Mouse (Mus musculus) left cerebral cortex, adult 9 months (tissue): ENCODE results near the gene Map1b.

Experiments used
- DNase-seq, 2 experiments: peaks; one replicate each; pipeline ENCODE4 v3.0.0; 2022; ENCODE audit warnings: low spot score in 2 of 2

Gene Map1b

DNA sequence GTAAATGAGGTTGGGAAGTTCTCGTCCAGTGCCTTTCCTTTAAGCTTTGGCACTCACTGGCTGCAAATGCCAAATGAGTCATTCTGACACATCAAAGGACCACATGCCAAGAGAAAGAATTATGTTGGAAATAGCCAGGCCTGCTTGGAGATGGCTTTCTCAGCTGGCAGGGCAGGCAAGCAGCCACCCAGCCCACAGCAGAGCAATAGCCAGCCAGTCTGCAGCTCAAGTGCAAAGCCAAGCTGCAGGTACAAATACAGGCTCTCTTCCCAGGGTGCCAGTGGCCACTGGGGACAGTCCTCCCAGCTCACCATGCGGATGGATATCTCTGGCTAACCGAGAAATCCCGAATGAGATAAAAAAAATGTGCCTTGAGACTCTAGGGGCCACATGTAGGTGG is 12.1 kb upstream of the Map1b start:
- DNase-seq: no peak

DNA sequence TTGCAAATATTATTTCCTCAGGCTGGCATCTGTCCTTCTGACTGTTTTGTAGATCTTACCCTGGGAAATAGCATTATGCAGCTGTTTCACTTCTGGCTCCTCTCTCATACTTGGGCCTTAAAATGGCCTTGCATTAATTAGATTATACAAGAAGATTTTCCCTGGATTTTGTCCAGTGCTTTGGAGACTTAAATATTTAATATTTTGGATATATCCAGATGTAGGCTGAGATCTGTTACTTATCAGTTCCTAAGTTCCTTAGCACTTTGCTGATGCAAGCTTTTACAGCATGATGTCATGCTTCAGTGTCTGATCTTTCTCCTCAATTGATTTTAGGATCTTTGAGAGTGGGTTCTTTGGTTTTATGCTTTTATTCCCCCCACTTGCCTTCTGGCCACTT is 11.6 kb upstream of the Map1b start:
- no peak for DNase-seq

DNA sequence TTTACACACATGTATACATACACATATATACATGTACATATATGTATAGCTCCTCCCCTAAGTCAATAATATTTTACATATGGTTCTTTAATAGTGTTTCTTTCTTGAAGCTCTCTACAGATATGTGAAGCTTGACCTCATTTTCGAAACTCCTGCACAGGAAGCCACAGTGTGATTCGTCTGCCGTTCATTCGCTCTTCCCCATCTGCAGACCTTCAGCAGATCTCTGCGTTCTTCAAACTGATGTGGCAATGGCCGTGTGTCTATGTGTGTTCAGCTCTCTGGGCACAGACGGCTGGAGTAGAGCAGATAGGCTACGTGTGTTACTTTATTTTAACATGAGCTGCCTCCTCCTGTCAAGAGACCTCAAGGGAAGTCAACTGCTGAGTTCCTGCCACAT is 9.2 kb upstream of the Map1b start:
- DNase-seq: no peak

DNA sequence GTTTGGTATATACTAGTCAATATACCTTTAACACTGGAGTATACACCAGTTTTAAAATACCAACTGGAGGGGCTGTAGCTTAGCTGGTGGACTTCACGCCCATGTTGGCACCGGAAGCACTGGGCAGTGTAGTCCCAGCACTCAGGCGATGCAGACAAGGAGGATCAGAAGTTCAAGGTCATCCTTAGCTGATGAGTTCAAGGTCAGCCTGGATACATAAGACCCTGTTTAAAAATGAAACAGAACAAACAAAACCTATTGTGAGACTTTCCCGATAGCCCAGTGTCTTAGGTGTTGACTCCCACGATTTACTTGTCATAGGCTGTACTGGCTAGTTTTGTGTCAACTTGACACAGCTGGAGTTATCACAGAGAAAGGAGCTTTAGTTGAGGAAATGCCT is 1.5 kb upstream of the Map1b start:
- no peak for DNase-seq

DNA sequence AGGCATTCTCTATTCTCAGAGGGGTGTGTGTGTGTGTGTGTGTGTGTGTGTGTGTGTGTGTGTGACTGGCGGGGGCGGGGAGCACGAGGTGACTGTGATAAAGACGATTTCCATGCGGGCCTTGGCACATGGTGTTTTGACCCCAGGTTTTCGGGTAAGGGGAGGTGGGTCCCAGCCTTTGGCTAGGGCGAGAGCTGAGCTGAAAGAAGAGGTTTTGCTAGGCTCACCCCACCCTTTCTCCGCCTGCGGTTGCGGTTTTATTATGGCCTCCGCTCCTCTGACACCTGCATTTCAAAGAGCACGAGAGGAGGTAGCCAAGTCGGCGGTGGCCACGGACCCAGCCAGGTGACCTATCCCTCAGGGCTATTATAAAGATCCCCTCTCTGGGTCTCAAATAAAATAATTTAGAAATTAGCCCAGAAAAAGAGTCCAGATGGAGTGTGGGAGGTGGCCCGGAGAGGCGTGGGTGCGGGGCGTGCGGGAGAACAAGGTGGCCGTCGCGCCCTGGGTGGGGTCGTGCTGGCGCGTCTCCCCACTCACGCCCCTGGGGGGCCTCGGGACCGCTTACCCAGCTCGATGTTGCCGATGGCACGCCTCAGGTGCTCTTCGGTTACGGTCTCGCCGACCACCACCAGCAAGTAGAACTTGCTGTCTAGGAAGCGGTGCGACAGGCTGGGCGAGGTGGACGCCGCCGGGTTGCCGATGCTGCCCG is 448 bp downstream of the Map1b start:
- peak in 1 of 2 experiments; percentile 42 for DNase-seq

DNA sequence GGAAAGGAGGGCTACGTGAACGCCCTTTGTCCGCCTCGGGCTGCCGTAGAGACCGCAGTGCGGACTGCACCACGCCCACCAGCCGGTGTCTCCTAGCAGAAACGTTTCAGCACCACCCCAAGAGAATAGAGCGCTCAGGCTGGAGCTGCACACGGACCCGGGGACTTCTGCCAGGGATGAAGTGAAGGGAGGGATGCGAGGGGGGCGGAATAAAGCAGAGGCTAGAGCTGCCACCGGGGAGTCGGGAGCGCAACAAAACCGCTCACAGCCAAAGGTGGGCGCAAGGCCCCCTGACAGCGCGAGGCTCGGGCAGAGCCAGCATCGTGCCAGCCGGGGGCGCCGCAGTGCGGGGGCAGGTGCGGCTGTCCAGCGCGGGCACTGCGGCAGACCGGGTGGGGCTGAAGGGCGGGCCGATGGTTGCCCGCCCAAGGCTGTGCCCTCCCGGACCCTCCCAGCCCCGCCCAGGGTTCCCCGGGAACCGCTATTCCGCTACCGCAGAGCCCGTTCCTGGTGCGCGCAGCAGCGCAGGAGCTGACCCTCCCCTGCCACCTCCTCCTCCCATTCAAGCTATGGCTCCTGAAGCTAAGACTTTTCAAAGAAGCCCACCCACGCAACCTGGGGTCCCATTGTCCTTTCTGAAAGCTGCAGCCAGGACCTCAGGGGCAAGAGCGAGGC is 1.3 kb downstream of the Map1b start:
- DNase-seq: peak in 1 of 2 experiments; percentile 74

DNA sequence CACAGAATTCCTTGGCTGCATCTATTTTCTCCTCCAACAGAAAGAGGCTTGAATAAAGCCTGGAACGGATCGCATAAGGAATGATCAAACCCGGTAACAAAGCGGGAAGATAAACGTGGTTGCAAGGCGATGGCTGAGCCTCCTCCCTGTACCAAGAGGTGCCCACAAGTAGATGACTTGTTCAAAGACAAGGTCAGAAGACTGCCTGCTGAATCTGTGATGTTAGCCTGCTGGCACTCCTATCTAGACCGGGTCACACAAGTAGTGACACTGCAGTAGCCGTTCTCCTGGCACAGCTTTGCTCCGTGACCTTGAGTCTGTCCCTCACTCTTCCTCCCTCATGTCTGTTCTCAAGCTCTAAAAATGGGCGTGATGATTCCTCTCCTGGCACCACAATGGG is 2.4 kb downstream of the Map1b start:
- DNase-seq: peak in 1 of 2 experiments; percentile 49

DNA sequence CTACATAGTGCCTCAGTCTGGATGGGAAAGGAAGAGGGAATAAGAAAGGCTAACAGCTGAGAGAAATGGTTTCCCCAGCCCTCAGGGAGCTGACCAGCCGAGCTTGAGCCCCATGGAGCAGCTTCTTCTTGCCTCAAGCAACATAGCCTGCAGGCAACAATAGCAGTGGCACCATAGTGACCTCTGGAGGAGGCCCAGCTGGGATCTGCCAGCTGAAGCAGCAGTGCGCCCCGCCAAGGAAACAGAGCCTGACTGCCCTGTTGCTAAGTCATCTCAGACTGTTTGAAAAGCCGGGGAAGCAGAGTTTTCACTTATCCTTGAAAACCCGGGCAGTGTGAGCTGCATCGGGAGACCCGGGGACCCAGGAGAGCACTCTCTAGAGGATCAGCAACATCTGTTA is 3.2 kb downstream of the Map1b start:
- DNase-seq: peak in 1 of 2 experiments; percentile 59

DNA sequence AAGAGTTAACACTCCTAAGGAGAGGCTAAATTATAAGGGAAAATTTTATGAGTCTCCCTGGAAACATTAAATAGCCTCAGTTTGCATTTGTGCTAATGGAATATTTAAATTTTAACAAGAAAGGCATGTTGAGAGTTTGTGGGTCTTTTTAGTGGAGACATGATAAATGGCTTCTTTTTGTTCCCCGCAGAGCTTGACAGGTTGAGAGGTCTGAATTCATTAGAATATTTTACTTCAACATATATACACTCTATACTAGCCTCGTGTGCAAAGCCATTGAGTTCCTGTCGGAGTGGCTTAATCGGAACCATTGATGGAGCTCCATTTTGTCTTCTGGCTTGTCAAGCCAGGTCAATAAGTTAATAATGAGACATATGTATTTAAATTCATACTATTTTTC is 6.4 kb downstream of the Map1b start:
- no peak for DNase-seq

DNA sequence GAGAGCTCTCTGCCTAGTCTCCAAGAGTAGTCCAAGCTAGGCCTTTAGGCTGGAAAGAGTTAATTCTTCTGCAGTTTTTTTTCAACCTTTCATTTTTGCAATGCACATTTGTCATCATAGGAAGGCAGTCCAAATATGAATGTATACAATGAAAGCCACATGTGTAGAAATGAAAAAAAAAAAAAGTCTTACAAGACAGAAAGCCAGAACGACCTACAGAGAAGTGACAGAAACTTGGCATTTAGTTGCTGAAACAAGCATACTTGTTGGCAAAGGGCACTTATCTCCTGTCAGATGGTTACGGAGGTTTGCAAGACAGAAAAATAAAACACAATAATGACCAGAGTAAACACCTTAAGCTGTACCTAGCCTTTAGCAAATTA is 9.8 kb downstream of the Map1b start:
- DNase-seq: no peak

DNA sequence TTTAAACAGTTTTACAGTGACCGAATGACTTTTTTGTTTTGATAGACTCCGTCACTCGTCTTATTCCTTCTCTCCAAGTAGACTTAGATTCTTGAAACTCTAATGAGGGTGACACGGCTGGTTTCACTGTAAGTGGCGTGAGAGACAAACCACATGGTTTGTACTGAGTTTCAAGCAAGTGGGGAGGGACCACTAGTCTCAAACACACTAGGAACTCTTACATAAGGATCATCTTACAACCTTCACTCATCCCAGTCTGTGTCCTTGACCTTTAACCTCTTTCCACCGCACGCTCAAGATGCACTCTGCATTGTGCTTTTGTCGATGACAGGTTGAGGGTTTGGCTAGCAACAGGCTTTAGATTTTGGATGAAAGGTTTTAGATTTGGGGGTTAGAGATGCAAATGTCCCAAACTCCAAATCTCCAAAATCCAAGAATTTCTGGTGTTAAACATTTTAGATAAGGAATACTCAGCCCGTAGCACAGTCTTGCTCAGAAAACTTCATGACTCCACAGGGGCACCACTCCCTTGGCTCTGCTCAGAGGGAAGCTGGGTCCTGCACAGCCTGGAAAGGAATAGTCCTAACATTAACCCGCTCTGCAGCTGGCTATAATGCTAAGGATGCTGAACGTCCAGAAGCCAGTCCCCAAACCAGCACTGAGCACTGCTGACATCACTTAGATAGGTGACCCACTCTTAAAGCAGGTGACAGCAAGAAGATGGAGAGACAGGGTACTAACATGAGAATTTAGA is 10.3 kb downstream of the Map1b start:
- no peak for DNase-seq

DNA sequence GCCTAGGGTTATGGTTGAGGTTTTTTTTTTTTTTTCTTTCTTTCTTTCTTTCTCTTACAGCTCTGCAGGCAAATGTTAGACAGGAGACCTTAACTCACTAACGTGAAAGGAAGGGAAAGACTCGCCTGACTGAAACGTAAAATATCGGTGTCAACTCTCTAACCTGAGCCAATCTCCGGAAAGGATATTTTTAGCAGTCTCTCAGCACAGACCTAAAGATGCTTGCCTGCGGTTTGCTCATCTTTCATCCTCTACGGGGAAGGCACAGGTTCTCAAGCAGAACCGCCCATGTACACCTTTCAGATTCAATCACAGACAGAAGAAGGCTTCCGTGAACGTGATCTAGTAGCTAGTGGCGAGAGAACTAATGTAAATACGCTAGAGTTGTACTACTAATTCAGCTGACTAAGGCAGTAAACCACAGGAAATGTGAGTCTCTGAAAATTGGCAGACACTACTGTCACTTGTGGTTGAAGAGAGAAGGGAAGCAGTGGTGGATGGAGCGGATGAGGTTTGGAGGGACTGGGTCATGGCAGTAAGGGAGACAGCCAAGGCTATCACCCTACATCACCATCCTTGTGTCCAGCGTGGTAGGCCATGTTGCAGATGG is 12.9 kb downstream of the Map1b start:
- DNase-seq: no peak

DNA sequence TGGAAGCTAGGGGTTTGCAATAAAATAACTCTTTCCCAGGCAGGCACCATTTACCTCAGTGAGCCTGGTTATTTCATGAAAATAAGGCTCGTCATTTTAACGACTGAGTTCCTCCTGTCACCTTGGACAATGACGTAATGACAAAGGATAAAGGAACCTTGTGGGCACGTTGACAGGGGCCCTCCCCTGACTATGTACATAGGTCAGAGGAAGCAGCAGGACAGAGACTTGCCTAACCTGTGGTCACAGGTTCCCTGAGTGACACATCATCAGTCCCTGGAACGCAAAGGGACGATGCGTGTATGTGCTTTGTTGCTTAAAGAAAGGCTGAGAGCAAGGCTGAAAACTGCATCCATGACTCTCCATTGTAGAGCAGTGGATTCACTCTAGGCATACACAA is 13.4 kb downstream of the Map1b start:
- no peak for DNase-seq

DNA sequence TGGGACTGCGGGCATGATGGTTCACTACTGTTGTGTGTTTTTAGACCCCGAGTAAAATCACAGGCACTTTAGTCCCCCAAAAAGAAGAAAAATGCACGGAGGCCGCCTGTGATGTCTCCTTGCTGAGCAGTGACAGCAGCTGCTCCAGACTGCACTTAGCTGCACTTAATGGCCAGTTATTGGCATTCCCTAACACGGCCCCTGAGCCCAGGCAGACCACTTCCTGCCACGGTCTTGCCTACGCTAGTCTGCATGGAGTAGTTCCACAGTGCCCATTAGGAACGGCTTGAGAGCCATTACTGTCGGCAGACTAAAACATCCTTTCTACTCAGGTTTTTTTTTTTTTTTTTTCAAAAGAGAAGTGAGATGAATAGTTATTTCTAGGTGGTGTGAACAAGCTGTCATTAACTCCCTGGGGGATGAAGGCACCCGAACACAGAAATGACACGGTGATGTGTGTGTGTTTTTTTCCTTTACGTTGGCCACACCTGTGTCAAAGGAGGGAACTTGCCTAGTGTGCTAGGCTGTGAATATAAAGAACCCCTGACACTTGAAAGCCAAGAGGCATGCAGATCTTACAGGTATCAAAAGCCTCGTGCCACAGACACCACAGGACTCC is 14.1 kb downstream of the Map1b start:
- no peak for DNase-seq

DNA sequence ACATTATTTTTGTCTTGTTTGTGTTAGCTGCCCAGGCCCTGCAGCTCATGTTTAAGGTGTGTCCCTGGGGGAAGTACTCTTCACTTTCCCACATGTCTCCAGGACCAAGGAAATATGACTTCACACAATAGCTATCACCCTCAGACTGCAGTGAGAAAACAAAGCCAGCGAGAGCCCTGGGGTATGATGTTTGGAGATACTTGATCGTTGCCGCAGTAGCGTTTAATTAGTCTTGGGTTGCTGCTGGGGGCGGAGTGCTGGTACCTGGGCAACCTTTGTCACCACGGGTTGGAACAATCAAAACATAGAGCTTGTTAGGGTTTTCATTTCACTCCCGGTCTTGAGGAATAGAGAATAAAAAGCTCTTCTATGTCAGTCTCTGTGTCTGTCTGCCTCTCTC is 14.9 kb downstream of the Map1b start:
- no peak for DNase-seq

DNA sequence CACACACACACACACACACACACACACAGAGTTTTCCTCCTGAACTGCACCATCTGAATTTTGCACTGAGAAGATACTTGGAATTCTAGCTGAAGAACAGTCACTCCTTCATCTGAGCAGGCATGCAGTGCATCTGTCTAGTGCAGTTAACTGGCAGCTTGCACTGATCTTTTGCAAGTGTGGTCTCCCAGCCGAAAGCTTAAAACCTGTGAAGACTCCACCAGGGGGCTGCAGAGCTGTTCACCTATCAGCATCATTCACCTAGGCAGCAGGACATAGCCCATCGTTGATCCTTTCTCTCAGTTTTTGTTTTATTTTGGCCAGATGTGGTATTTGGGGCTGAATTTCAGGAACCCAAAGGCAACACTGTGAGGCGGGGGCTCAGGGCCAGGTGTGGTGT is 15.7 kb downstream of the Map1b start:
- no peak for DNase-seq

DNA sequence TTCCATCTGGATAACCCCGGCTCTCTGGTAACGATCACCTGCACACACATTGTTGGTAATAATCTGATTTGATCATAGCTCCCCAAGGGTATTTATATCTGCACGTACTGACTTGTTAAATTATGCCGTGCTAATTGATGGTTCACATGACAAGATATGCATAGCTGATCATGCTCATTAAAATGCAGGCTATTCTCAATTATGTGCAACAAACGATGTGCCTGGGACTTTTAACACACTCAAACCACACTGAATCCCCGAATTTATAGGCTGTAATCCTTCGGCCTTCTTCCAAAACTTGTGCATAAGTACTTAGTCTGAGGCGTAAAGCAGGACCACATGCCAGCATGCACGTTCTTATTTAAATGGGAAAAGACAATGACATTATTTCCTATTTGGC is 16.6 kb downstream of the Map1b start:
- DNase-seq: no peak

DNA sequence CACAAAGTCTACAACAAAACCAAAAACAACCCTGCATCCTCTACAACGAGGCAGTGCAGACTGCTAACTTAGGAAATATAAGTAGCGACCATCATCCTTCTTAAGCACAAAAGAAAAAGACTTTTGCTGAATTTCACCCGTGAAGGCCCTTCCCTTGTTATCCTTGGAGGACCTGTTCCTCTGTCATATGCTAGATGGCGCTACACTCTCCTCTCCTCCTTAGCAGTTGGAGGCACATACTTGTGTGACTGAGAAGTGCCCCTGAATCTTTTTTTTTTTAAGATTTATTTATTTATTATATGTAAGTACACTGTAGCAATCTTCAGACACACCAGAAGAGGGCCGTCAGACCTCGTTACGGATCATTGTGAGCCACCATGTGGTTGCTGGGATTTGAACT is 20.2 kb downstream of the Map1b start:
- DNase-seq: no peak

DNA sequence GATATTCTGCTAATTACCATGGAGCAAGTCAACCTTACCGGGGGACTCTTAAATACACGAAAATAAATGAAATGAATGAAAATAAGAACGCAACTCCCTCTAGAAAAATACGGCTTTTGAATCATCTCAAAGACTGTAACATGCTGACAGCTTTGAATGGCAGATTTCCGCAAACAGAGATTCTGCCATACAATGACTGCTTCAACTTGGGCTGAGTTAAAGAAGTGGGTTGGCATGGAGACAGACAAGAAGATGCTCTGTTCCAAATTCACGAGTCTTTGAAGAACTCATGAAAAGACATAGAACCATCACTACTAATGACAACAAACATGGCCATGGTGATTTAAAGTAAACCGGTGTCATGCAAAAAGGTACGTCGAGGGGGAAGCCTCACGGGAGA is 21.9 kb downstream of the Map1b start:
- DNase-seq: no peak

DNA sequence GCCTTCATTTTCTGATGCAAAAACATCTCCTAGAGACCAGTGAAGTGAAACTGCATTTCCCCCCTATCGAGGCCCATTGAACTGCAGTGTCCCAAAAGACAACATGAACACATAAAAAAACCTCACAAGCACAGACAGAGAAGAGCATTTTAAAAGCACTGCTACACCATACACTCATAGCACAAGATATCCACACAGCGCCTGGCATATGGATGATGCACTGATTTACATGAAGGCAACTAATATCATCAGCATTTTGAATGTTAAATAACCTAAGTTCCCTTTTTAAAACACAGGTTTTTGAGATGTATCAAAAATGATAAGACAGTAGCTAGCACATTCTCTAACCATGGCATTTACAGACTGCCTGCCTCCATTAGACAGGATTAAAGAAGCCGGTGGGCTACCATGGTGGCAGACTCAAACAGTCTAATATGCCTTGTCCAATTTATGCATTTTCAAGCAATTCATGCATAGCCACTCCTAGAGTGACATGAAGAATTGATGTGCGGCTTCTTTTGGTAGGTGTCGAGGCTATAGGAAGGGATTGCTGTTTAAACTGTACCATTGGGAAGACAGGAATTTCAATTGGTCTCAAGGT is 22.9 kb downstream of the Map1b start:
- DNase-seq: no peak

DNA sequence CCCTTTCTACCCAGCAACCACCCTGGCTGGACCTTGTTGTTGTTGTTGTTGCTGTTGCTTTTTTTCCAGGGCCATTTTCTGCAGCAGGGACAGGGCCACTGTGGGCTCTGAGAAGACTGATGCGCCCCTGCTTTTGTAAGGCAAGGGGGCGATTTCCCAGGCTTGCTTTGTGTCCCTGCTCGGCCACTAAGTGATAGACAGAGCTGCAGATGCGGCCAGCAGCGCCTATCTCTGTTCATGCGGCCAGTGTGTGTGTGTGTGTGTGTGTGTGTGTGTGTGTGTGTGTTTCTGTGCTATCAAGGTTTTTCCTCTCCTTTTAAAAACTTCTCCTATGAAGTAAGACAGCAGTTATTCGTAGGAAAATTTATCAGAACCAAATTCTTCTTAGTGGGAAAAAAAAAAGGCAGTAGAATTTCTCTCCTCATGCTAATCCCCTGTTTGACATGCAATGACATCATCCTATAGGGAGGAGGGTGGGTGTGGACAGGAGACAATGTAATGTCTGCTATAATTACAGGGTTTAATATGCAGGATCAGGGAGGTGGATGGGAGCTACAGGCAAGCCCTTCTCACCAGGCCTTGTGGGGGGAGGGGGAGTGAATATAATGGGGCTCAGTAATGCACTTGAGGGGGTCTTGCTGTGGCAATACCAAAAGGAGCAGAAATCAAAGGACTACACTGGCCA is 23.6 kb downstream of the Map1b start:
- no peak for DNase-seq
